Mouse (Mus musculus): ENCODE results near the gene Uty. TPM values are rescaled to one million over a fixed set of nuclear protein-coding genes. Genes with fewer than 3 reads are reported as not detected.

Gene Uty
- polyA plus RNA-seq (2015; fragmentation: Nextera tagmentation; extraction: Ambion mirVana) = 7.7 and 11.8 TPM in 2 replicates

GRCm38 (mm10) chrY:1245426-1245863 is at the start of gene Uty:
TSS of gene Uty (minus strand) at chrY:1245759.

DNA sequence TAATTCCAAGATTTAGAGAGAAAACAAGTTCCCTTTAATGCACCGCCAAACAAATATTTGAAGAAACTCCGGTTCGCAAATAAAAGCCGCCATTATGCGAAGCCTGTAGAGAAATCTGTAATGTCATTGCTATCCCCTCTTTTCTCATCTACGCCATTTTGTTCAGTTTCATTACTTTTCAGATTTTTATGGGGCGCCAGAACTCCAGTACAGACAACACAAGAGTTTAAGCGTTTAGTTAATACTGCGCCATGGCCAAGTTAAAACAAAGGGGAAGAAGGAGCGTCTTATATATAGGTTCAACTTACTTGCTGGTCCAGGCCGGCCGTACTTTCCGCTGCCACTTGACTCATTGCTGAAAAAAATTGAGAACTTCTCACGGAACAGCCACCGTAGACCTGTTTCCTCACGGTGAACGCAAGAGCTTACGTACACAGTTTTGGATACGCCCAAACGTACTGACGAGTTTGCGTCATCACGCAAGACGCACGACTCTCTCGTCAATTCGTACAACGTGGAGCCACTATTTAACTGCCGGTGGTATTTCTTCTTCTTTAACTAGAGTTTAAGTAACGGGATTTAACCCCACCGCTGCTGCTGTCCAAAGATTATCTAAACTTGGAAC is 40.7 kb upstream of the Uty start, which contains the start of gene Ddx3y:
Gene Ddx3y, minus strand, starts transcription at position 459 of the 625 bp plus-strand sequence.

Other genes with a start within 250 kb of the Uty start
- 54.9 and 56.6 TPM in 2 replicates for gene Eif2s3y, start 235.2 kb downstream of the Uty start, polyA plus RNA-seq (2015; fragmentation: Nextera tagmentation; extraction: Ambion mirVana)
- gene Ddx3y, start 40.9 kb upstream of the Uty start, polyA plus RNA-seq (2015; fragmentation: Nextera tagmentation; extraction: Ambion mirVana) = 32.3 and 36.0 TPM in 2 replicates
- not detected in 2 replicates for gene Usp9y, start 214.0 kb upstream of the Uty start, polyA plus RNA-seq (2015; fragmentation: Nextera tagmentation; extraction: Ambion mirVana)

Data from skeletal muscle tissue, postnatal 0 days (tissue).